Mouse (Mus musculus): ENCODE results near the gene Rasl10a.

Rasl10a gene

GRCm38 (mm10) chr11:5057856-5058641, at the start of gene Rasl10a:
Gene Rasl10a (plus strand): TSS chr11:5058128.
- peak; percentile 79 for DNase-seq (ENCODE audit: low read depth, low spot score)
- Histone ChIP-seq H3K27me3 (ENCODE audit: control insufficient read depth, insufficient read depth, low read length, poor library complexity, severe bottlenecking) (no peaks in the 10 kb centered on the region), H3K36me3 (ENCODE audit: control insufficient read depth, insufficient read depth, low read length, poor library complexity, severe bottlenecking) (no peaks in the 10 kb centered on the region)

- DNase-seq (ENCODE audit: low read depth, low spot score) = no peak
- H3K27me3 ChIP-seq (ENCODE audit: control insufficient read depth, insufficient read depth, low read length, poor library complexity, severe bottlenecking) = no peaks in the 10 kb centered on the region
- H3K36me3 ChIP-seq (ENCODE audit: control insufficient read depth, insufficient read depth, low read length, poor library complexity, severe bottlenecking) = peaks cover 5% of the 10 kb centered on the region
These were observed 49.1 kb upstream of the Rasl10a start for GRCm38 (mm10) chr11:5008867-5009266.

GRCm38 (mm10) chr11:5009354-5010074, 48.4 kb upstream of the Rasl10a start:
- DNase-seq (ENCODE audit: low read depth, low spot score) = no peak
- H3K36me3 ChIP-seq (ENCODE audit: control insufficient read depth, insufficient read depth, low read length, poor library complexity, severe bottlenecking) = peaks cover 4% of the 10 kb centered on the region
- no peaks in the 10 kb centered on the region for H3K27me3 ChIP-seq (ENCODE audit: control insufficient read depth, insufficient read depth, low read length, poor library complexity, severe bottlenecking)

GRCm38 (mm10) chr11:5010205-5010604, 47.7 kb upstream of the Rasl10a start:
- no peak for DNase-seq (ENCODE audit: low read depth, low spot score)
- peaks cover 6% of the 10 kb centered on the region for H3K36me3 ChIP-seq (ENCODE audit: control insufficient read depth, insufficient read depth, low read length, poor library complexity, severe bottlenecking)
- no peaks in the 10 kb centered on the region for H3K27me3 ChIP-seq (ENCODE audit: control insufficient read depth, insufficient read depth, low read length, poor library complexity, severe bottlenecking)

GRCm38 (mm10) chr11:5011480-5011879, 46.4 kb upstream of the Rasl10a start:
- no peak for DNase-seq (ENCODE audit: low read depth, low spot score)
- no peaks in the 10 kb centered on the region for H3K27me3 ChIP-seq (ENCODE audit: control insufficient read depth, insufficient read depth, low read length, poor library complexity, severe bottlenecking)
- H3K36me3 ChIP-seq (ENCODE audit: control insufficient read depth, insufficient read depth, low read length, poor library complexity, severe bottlenecking) = peaks cover 10% of the 10 kb centered on the region

- DNase-seq (ENCODE audit: low read depth, low spot score) = peak; percentile 17
These were observed 45.7 kb upstream of the Rasl10a start for GRCm38 (mm10) chr11:5012213-5012715.

GRCm38 (mm10) chr11:5015720-5016119, 42.2 kb upstream of the Rasl10a start:
- peak; percentile 60 for DNase-seq (ENCODE audit: low read depth, low spot score)
- Histone ChIP-seq H3K27me3 (ENCODE audit: control insufficient read depth, insufficient read depth, low read length, poor library complexity, severe bottlenecking) (no peaks in the 10 kb centered on the region), H3K36me3 (ENCODE audit: control insufficient read depth, insufficient read depth, low read length, poor library complexity, severe bottlenecking) (peaks cover 29% of the 10 kb centered on the region)

More at GRCm38 (mm10) chr11:5012213-5012715, 45.7 kb upstream of the Rasl10a start:
- Histone ChIP-seq H3K36me3 (ENCODE audit: control insufficient read depth, insufficient read depth, low read length, poor library complexity, severe bottlenecking) (peaks cover 16% of the 10 kb centered on the region), H3K27me3 (ENCODE audit: control insufficient read depth, insufficient read depth, low read length, poor library complexity, severe bottlenecking) (no peaks in the 10 kb centered on the region)

- no peak for DNase-seq (ENCODE audit: low read depth, low spot score)
- no peaks in the 10 kb centered on the region for H3K27me3 ChIP-seq (ENCODE audit: control insufficient read depth, insufficient read depth, low read length, poor library complexity, severe bottlenecking)
- H3K36me3 ChIP-seq (ENCODE audit: control insufficient read depth, insufficient read depth, low read length, poor library complexity, severe bottlenecking) = peaks cover 29% of the 10 kb centered on the region
These were observed 41.6 kb upstream of the Rasl10a start for GRCm38 (mm10) chr11:5016286-5016685.

GRCm38 (mm10) chr11:5017506-5017905, 40.4 kb upstream of the Rasl10a start:
- H3K27me3 ChIP-seq (ENCODE audit: control insufficient read depth, insufficient read depth, low read length, poor library complexity, severe bottlenecking) = no peaks in the 10 kb centered on the region
- no peak for DNase-seq (ENCODE audit: low read depth, low spot score)
- H3K36me3 ChIP-seq (ENCODE audit: control insufficient read depth, insufficient read depth, low read length, poor library complexity, severe bottlenecking) = peaks cover 29% of the 10 kb centered on the region

- Histone ChIP-seq H3K36me3 (ENCODE audit: control insufficient read depth, insufficient read depth, low read length, poor library complexity, severe bottlenecking) (peaks cover 6% of the 10 kb centered on the region), H3K27me3 (ENCODE audit: control insufficient read depth, insufficient read depth, low read length, poor library complexity, severe bottlenecking) (no peaks in the 10 kb centered on the region)
- DNase-seq (ENCODE audit: low read depth, low spot score) = no peak
These were observed 32.8 kb upstream of the Rasl10a start for GRCm38 (mm10) chr11:5025108-5025507.

GRCm38 (mm10) chr11:5028228-5028627, 29.7 kb upstream of the Rasl10a start:
- peaks cover 14% of the 10 kb centered on the region for H3K36me3 ChIP-seq (ENCODE audit: control insufficient read depth, insufficient read depth, low read length, poor library complexity, severe bottlenecking)
- H3K27me3 ChIP-seq (ENCODE audit: control insufficient read depth, insufficient read depth, low read length, poor library complexity, severe bottlenecking) = no peaks in the 10 kb centered on the region
- DNase-seq (ENCODE audit: low read depth, low spot score) = no peak

- H3K27me3 ChIP-seq (ENCODE audit: control insufficient read depth, insufficient read depth, low read length, poor library complexity, severe bottlenecking) = no peaks in the 10 kb centered on the region
- peaks cover 24% of the 10 kb centered on the region for H3K36me3 ChIP-seq (ENCODE audit: control insufficient read depth, insufficient read depth, low read length, poor library complexity, severe bottlenecking)
- no peak for DNase-seq (ENCODE audit: low read depth, low spot score)
These were observed 25.2 kb upstream of the Rasl10a start for GRCm38 (mm10) chr11:5032706-5033105.

- H3K36me3 ChIP-seq (ENCODE audit: control insufficient read depth, insufficient read depth, low read length, poor library complexity, severe bottlenecking) = peaks cover 27% of the 10 kb centered on the region
- DNase-seq (ENCODE audit: low read depth, low spot score) = no peak
- H3K27me3 ChIP-seq (ENCODE audit: control insufficient read depth, insufficient read depth, low read length, poor library complexity, severe bottlenecking) = no peaks in the 10 kb centered on the region
These were observed 24.8 kb upstream of the Rasl10a start for GRCm38 (mm10) chr11:5033136-5033535.

- DNase-seq (ENCODE audit: low read depth, low spot score) = no peak
- H3K27me3 ChIP-seq (ENCODE audit: control insufficient read depth, insufficient read depth, low read length, poor library complexity, severe bottlenecking) = no peaks in the 10 kb centered on the region
- peaks cover 28% of the 10 kb centered on the region for H3K36me3 ChIP-seq (ENCODE audit: control insufficient read depth, insufficient read depth, low read length, poor library complexity, severe bottlenecking)
These were observed 22.5 kb upstream of the Rasl10a start for GRCm38 (mm10) chr11:5035421-5035820.
